Mouse (Mus musculus) kidney, adult 8-10 months (tissue): ENCODE results near the gene Wwp2.
A peak's percentile ranks its signal among the peaks of the same experiment; 100 is the strongest.
"Not testable (repeated sequence)": the region's sequence is repeated elsewhere in the genome, so short reads cannot be mapped to it uniquely, and the experiment has no call there.

ENCODE experiments used
- DNase-seq, 2 experiments: peaks; one replicate each; pipeline ENCODE4 v3.0.0; 2022

The Wwp2 gene

DNA sequence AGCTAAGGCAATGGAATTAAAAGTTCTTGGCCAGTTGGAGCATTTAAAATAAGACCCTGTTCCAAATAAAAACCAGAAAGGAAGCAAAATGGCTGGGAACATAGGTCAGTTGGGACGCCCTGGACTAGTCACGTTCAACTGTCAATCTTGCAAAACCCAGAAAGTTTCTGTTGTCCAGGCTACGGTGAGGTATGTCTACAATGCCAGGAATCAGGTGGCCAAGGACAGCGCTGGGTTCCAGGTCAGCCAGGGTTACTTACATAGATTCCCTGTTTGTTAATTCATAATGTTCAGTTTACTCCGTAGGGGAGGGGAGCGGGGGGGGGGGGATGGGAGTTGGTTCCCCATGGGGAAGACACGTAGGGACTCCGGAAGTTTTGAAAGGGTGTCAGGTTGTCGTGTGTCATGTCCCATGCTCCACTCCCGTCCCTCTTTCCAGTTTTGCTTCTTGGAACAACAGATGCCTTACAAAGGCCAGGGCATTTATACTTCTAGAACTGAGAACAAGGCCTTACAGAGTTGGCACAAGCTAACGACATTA lies 674 bp upstream of the Wwp2 start:
- no peak for DNase-seq

DNA sequence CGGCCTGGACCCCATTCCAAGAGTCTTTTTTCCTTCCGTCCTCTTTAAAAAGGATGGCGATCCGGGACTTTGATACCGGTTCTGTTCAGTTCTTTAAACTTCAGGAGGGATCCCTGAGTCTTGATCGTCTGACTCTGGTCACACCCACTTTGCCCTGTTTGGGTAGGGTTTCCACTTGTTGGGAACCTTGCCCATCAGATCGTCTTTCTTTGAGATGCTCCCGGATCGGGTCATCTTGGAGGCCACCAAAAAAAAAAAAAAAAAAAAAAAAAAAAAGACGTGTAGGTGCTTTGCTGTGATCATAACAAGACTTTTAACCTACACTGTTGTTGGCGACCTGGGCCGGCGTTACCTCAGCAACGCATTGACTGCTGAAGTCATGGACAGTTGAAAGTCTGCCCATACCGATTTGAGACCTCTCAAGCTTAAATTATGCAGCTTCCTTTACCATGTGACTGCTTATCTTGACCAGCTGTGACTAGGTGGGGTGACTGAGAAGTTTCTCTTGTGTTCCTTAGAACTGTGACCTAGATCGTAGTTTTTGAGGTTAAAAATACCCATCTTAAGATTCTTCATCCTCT lies 766 bp downstream of the Wwp2 start:
- DNase-seq: peak in 1 of 2 experiments; percentile 42

DNA sequence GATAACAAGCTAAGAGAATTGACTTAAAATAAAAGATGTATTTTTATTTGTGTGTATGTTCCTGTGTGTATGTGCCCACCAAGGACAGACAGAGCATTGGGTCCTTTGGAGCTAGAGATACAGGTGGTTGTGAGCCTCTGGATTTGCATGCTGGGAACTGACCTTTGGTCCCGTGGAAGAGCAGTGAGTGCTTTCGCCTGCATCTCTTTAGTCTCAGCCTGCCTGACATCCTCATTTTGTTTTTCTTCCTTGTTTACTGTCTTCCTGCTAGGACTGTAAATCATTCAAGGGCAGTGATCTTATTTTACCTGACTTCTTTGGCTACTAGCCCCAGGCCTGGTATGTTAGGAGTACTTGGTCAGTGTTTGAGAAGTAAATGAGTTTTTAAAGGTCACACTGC lies 1.5 kb downstream of the Wwp2 start:
- peak; percentile 72 to 84 for DNase-seq

DNA sequence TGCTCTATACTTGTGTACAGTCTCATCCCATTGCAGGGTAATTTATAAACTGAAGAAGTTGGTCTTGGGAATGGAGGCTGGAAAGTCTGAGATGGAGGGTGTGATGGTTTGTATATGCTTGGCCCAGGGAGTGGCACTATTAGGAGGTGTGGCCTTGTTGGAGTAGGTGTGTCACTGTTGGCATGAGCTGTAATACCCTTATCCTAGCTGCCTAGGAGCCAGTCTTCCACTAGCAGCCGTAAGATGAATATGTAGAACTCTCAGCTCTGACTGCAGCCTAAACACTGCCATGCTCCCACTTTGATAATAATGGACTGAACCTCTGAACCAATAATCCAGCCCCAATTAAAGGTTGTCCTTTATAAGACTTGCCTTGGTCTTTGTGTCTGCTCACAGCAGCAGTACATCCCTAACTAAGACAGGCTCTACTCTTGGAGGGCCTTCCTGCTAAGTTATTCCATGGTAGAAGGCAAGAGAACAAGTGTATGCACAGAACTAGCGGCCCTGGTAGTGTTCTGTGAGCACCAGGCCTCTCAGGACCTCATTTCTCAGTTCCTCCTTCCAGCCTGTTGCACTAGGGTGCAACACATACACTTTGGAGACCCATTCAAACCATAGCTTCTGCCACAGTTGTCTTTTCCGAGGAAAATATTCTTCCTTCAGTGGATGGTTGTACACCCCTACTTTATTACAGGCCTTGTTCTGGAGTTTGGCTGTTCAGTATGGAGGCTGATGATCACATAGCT lies 3.9 kb downstream of the Wwp2 start:
- no peak for DNase-seq

DNA sequence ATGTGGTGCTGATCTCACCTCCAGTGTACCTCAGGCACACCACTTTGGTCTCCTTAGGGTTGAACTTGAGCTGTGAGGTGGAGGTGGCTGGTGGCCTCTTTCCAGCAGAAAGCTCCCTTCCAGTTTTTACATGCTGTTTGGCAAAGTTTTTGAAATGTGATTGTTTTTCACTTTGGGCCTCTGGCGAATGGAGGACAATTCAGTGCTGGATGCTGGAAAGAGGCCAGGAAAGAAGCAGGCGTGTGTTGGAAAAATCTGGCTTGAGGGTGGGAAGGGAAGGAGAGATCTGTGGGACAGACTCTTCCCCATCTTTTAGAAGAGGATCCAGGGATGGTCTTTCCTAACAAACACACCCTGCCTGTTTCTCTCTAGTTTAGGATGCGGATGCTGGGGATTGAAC lies 8.5 kb downstream of the Wwp2 start:
- DNase-seq: no peak

DNA sequence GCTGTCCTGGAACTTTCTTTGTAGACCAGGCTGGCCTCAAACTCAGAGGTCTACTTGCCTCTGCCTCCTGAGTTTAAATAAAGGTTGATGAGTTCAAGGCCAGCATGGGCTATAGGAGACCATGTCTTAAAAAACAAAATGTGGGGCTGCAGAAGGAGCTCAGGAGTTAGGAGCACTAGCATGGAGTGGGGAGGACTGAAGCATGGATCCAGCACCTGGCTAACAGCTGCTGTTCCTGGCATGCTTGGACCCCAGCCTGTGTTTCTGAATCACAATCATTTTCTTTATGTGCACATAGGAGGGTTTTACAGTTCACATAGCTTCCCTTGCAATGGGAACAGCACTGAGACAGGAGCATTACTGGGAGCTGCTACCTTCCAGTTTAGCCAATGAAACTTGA lies 11.5 kb downstream of the Wwp2 start:
- DNase-seq: no peak

DNA sequence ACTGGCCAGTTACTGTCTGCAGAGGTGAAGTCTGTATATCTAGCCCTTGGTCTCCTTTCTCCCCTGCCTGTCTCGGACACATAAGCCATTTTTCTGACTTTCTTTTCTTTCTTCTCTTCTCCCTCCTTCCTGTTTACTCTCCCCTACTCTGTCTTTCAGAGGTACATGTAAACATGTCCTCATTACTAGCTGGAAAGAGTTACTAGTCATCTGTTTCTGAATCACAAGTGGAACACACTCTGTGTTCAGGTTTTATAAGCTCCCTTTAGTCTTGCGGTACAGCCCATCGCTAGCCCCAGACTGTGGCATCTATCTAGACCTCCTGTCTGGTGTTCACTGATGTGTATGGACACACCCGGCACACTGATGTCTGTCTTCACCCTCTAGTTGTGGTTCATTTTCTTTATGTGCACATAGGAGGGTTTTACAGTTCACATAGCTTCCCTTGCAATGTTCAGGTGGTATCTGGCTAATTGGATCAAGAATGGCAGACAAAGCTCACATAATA lies 12.3 kb downstream of the Wwp2 start:
- no peak for DNase-seq

DNA sequence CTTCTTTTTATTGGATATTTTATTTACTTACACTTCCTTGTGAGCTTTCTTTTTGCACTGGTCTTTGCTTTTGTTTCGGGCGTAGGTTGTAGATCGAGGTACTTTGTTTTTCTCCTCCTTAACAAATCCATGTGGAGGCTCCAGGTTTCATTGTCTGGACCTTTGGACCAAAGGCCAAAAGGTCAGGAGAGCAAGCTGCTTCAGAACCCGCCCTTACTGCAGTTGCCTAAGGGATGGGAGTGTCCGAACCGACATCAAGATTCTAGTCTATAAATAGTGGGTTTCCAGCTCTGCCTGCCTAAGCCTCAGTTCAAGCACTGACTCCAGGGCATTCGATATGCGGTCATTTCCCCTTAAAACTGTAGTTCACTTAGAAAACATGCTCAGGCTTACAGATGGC lies 13.0 kb downstream of the Wwp2 start:
- peak; percentile 68 to 80 for DNase-seq

DNA sequence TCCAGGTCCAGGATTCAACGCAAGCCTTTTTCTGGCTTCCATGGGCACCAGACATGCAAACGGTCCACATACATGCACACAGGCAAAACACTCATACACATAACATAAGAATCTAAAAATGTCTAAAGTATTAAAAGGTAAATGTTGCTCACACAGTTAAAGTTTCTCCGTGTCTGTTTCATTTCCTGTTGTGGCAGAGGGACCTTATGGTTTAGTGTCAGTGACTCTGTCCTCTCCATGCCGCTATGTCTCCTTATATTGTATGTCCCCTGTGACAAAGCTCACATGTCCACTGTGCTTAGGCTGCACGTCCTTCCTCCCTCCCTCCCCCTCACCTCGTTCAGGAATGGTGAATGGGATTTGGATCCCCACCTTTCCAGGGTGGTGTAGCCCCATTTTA lies 13.5 kb downstream of the Wwp2 start:
- DNase-seq: no peak

DNA sequence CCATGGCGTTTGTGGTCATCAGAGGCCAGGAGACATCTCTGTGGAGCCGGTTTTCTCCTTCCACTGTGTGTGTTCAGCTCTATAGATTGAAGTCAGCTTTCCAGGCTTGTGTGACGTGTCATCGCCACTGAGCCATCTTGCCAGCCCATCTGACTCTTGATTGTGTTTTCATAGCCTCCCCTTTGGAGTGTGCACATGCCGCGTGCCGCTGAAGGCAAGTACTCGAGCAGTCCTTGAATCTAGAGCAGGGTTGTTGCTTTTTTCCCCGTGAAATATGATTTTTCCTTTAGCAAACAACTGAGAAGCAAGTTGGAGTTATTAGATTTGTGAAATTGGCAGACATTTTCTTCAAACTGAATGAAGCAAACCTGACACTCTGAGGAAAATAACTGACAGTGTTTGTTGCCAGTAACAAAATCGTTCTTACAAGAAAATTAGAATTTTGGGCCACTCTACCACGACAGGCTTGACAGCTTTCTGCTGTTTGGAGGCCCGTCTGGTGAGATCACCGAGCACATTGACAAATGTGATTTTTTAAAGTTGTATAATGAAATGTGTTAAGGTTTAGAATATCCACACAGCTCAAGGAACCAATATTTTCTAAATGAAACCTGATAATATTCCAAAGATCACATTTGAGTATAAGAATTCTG lies 15.4 kb downstream of the Wwp2 start:
- no peak for DNase-seq

DNA sequence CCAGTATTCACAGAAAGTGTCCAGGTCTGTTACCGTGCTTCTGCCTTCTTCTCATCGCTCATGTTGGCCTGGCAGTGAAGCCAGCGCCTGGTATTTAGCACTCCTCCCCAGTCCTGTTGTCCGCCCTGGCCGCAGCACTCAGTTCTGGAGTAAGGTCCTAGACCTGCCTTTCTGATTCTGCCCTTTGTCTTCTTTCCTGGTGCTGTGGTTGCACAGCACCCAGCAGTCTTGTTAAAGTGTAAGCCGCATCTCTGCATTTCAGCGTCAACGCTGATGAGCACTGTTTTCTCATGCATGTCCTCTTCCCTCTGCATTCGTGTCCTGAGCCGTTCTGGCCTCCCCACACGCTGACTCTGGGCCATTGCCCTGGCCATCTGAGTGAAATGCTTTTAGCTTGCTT lies 17.2 kb downstream of the Wwp2 start:
- peak; percentile 72 to 80 for DNase-seq

DNA sequence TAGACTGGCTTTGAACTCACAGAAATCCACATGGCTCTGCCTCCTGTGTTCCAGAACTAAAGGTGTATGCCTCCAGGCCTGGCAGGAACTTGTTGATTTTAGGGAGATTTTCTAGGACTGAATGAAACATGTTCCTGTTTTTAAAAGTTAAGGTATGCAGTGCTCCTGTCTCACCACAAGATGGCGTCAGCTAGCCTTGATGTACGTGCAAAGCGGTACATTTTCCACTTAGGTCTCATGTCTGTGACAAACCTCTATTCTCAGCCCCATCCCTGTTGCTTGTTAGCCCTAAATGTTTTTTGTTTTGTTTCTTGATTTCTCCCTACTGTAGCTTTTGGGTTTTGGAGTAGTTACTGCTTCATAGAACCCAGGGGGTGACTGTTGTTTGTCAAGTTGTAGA lies 19.1 kb downstream of the Wwp2 start:
- DNase-seq: peak in 1 of 2 experiments; percentile 28

DNA sequence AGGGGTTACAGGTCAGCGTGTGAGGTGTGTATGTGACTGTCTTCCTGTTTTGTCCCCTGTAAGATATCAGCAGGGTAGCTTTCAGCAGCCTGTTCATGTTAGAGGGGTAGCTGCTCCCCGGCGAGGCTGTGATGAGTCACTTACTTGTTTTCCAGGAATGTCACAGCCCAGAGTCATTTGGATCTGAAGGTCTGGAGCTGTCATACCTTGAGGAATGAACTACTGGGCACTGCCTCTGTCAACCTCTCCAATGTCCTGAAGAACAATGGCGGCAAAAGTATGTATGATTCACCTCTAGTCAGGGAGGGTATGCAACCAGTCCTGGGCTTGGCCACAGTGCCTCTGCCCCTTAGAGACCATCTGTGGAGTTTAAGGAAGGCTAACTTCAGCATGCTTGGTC lies 21.6 kb downstream of the Wwp2 start:
- DNase-seq: no peak

DNA sequence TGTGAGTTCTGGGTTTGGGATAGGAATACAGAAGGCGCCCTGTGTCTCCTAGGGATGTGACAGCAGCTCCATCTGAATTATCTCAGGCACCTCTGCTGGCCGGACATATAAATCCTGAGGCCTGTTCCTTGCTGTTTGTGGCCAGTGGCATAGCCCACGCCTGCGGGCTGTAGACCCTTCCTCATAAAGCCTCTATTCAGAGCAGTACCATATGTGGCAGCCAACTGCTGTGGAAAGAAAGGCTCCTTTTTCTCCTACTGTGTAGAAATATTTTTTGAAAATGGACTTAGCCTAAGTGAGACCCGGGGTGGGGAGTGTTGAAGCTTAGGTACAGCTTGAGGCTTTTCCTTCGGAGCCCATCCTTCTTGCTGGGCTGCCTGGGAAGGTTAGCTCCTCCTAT lies 22.1 kb downstream of the Wwp2 start:
- no peak for DNase-seq

DNA sequence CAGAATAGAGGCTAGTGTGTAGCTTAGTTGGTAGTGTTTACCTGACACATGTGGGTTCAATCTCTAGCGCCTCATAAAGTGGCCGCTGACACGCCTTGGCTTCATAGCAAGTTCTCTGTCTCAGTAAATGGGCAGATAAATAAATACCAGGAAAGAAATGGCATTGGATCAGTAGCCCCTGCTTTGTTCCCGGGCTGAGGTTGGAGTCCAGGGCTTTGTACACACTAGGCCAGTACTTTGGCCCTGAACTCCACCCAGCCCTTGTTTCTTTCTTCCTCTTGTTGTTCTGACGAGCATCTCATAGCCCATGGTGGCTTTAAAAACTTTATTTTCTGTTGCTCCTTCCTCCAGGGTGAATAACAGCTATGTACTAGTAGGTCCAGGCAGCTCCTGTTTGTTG lies 26.3 kb downstream of the Wwp2 start:
- no peak for DNase-seq

DNA sequence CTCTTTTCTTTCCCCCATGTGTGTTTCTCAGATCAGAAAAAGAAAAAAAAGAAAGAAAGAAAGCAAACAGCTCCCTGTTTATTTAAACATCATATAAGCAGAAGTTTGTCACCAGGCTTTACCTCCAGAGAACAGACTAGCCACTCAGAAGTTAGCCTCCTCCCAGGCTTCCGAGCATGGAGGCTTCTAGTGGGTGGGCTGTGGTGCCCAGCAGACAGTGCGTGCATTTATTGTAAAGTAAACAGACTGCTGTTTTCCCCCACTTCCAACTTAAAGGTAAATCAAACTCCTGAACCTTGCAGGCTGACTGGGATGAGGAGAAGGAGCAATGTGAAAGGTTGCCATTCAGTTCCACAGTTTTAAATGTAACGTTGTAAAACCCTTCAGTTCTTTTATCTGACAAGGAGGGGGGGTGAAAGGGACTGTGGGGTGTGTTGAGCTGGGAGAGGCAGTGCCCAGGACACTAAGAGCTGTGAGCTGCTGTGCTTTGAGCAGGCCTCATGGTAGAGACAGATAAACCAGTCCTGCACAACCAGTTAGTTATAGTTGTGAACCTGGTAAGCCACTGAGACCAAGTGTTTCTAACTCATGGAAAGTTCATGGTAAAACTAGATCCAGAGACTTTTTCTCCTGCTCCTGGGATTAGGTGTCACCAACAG lies 29.3 kb downstream of the Wwp2 start:
- DNase-seq: no peak

DNA sequence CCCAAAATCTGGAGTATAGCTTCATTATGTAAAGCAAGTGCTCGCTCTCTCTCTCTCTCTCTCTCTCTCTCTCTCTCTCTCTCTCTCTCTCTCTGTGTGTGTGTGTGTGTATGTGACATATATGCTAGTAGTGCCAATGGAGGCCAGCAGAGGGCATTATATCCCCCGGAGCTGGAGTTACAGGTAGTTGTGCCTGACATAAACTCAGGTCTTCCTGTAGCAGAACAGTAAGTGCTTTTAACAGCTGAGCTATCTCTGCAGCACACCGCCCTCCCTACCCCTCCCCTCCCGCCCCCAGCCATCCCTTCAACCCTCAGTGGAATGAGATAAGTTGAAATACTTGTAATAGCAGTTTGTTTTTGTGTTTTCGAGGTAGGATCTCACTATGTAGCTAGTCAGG lies 30.5 kb downstream of the Wwp2 start:
- DNase-seq: no peak

DNA sequence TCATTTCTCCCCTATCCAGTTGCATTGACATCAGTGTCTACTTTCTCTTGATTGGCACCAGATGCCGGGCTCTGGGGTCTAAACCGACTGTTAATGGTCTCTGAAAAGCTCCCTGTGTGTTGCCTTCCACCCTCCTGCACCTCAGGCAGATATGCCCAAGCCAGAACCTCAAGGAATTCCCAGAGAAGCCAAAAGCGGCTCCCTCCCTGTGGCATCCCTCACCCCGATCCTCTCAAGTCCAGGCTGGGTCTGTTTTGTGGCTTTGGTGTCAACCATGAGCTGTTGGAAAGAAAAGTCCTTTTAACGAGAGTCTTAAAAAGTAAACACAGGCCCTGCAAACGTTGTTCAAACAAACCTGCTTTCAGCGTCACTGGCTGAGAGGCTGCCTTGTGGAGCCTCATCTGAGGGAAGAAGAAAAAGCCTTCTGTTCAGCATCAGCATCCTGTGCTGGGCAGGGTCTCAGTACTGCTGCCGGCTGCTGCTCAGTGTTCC lies 32.7 kb downstream of the Wwp2 start:
- no peak for DNase-seq

DNA sequence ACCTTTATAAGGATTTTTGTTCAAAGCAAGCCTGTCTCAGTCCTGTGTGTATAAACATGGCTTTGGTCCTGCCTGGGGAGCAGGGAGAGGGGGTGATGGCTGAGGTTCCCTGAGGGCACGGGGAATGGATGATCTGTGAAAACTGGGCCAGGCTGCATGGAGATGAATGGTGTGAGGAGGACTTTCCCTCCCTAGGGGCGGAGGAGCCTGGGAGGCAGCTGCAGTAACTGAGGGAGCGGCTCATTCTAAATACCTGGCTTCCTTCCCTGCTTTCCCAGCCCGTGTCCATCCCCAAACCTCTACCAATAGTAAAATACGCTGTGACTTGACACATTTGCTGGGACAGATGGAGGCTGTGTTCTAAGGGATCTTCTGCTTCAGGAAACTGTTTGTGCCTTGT lies 34.1 kb downstream of the Wwp2 start:
- DNase-seq: no peak

DNA sequence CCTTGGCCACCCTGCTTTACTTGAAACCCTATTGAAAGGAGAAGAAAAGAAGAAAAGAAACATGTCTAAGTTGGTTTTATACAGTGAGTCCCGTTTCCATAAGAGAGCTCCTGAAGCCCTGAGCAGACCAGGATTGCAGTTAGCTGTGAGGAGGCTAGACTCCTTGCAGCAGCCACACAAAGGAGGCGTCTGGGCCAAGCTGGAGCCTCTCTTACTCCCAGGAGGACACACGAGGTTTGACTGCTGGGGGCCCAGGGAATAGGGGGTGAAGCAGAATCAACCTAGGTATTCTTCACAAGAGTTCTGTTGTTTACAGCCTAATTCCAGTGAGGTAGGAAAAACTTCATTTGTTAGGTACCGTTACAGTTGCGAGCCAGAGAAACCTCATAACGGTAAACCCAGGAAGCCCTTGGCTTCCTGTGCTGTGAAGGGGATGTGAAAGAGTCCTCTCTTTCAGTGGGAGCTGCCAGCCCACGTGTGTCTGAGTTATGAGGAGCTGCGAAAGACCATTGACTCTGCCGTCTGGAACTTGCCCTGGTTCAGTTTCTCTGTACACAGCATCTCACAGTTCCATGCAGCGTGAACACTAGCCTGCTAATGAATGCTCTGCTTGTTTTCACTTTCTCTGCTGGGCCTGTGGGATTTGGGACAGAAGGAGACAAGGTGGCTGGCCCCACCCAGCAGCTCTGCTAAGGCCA lies 36.4 kb downstream of the Wwp2 start:
- DNase-seq: no peak

DNA sequence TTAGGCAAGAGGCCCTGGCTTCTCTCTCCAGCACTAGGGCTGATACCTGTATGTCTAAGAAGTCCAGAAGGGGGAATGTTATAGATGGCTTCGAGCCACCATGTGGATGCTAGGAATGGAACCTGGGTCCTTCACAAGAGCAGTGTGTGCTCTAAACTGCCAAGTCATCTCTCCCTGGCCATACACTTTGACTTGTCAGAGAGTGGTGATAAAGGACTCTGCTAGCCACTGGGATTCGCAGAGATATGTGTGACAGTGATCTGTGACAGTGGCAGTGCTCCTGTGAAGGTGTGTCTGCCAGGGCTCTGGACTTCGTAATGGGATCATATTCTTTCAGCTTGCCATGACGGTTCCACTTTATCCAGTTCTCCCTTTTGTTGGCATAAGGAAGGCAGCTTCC lies 37.2 kb downstream of the Wwp2 start:
- DNase-seq: no peak

DNA sequence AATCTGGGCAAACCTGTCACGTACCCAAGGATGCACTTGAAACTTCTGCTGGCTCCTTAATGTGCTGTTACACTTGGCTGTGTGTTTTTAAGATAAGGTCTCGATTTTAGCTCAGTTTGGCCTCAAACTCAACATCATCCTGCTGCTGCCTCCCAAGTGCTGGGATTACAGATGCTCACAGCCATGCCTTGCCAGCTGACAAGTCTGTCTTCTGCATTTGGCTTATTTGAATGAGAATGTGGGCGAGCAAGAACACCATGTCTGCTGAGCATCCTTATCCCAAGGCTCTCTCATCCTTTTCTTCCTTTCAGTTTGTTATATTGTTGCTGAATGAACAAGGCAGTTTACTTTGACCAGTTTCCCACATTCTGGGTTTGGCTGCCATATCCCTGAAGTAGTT lies 39.4 kb downstream of the Wwp2 start:
- DNase-seq: no peak

DNA sequence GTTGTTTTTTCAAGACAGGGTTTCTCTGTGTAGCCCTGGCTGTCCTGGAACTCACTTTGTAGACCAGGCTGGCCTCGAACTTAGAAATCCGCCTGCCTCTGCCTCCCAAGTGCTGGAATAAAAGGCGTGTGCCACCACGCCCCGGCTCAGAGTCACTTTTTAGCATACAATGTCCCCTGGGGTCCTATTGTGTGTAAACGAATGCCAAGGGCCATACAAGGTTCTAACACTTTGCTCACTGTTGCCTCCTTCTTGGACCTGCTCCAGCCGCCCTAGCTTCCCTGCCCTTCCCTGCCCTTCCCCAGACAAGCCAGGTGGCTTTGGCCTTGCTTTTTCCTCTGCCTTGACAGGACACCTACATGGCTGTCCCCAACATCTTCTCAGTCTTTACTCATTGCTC lies 40.6 kb downstream of the Wwp2 start:
- not testable (repeated sequence) for DNase-seq
